Mouse (Mus musculus): Measurements from ENCODE around the gene Bicd2.

Gene Bicd2

GRCm38 (mm10) chr13:49324871-49325270 is 16.5 kb upstream of the Bicd2 start:
- in situ Hi-C loops (cut with MboI, MseI) = loop anchor here (25.0 kb wide), 1 partner anchor 788 kb away; no protein-coding TSS in a partner anchor

DNA sequence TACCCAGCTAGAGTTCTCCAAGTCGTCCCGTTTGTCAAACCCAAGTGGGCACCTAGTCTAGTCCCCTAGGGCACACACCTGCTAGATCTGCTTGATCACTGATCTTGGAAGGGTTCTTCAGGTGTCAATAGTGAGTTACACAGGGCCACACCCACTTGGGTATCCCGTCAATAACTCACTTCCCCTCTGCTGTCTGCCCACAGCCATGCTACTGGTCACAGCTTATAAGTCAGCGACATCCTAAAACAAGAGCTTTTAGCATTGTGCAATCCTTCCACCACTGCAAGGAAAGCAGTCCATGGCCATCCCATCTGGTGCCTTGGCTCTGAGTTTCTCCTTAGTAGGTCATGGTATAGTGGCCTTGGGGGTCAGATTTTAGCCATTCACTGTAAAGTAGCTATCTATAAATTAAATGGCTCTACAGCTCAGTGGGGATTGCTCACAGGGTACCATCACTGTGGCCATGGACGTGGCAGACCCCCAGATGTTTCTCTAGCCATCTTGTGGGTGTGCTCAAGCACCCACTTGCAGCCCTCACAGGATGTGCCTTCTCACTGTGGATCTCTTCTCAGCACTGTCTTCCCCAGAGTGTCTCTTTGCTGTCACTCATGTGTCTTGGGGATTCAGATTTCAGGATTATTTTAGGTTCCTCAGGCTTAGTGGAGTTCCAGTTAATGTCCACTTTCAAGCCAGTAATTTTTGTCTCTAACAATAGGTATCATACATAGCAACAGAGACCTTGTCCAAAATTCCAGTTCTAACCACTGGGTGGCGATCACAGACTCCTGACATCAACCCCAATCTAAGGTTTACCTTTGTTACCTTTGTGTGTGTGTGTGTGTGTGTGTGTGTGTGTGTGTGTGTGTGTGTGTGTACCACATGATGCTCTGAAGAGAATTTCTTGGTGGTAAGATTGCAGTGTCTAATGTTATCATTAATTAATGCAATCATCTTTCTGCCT is 14.9 kb upstream of the Bicd2 start:
- in situ Hi-C loops (cut with MboI, MseI) = loop anchor here (25.0 kb wide), 1 partner anchor 789 kb away; no protein-coding TSS in a partner anchor

GRCm38 (mm10) chr13:49328101-49328500 is 13.3 kb upstream of the Bicd2 start:
- in situ Hi-C loops (cut with MboI, MseI) = loop anchor here (25.0 kb wide), 1 partner anchor 791 kb away; no protein-coding TSS in a partner anchor

GRCm38 (mm10) chr13:49333250-49333649 is 8.1 kb upstream of the Bicd2 start:
- in situ Hi-C loops (cut with MboI, MseI) = loop anchor here (25.0 kb wide), 1 partner anchor 796 kb away; no protein-coding TSS in a partner anchor

- in situ Hi-C loops (cut with MboI, MseI) = loop anchor here (25.0 kb wide), 1 partner anchor 798 kb away; no protein-coding TSS in a partner anchor
Measured at GRCm38 (mm10) chr13:49335077-49335982, 6.1 kb upstream of the Bicd2 start.

GRCm38 (mm10) chr13:49338893-49339546 is 2.4 kb upstream of the Bicd2 start:
- in situ Hi-C loops (cut with MboI, MseI) = loop anchor here (25.0 kb wide), 1 partner anchor 802 kb away; no protein-coding TSS in a partner anchor

GRCm38 (mm10) chr13:49341831-49342722 is 692 bp downstream of the Bicd2 start:
- in situ Hi-C loops (cut with MboI, MseI) = loop anchor here (5.0 to 25.0 kb wide), 2 partner anchors 80 to 805 kb away; partner anchors contain the start of gene Ippk

DNA sequence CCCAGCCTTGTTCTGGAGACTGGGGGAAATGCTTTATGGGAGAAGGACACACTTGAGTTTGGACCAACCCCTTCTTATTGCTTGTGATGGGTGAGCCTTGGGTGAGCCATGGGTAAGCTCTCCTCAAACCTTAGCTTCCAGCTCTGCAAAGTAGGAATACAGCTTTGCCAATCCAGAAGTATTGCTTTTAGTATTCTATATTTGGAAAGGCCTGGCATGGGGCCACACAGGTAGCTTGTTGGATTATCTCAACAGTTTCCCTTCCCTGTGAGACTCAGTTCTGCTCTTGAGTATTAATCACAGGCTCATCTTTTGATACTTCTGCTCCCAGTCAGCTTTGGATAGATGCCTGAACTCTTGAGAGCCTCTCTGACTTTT is 1.3 kb downstream of the Bicd2 start:
- in situ Hi-C loops (cut with MboI, MseI) = loop anchor here (5.0 to 25.0 kb wide), 2 partner anchors 80 to 805 kb away; partner anchors contain the start of gene Ippk

- in situ Hi-C loops (cut with MboI, MseI) = loop anchor here (5.0 to 25.0 kb wide), 2 partner anchors 78 to 807 kb away; partner anchors contain the start of gene Ippk
Measured at GRCm38 (mm10) chr13:49344567-49344966, 3.2 kb downstream of the Bicd2 start.

DNA sequence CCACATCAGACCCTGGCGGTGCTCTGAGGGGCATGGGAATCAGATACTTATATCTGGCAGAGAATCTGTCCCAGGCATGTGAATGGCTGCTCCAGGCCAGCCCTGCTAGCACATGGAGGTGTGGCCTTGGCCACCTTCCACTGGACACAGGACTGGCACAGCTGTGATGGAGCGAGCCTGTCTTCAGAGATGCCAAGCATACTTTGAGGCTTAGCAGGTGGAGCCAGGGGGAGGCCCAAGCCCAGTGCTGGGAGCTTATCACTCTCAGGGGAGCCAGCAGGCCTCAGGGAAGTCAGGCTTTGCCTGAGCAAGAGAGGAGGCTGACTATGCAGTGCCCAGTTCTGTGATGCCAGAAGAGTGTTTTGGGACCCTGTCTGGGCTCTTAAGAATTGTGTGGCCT is 4.1 kb downstream of the Bicd2 start:
- in situ Hi-C loops (cut with MboI, MseI) = loop anchor here (25.0 kb wide), 1 partner anchor 808 kb away; no protein-coding TSS in a partner anchor

DNA sequence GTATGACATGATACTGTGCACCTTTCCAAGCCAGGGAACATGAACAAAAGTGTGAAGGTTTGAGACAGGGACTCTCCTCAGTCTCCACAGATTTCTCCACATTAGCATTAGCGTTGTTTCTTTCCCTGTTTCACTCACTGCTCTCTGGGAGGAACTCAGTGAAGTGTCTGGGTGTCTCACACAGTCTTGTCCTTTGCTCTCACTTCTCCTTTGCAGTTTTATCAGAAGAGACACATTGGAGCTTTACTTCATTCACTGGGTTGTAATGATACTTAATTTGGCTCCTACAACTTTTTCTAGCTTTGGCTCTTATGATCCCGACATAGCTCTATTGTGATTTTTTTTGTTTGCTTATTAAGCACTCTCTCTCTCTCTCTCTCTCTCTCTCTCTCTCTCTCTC is 7.1 kb downstream of the Bicd2 start:
- in situ Hi-C loops (cut with MboI, MseI) = loop anchor here (25.0 kb wide), 1 partner anchor 811 kb away; no protein-coding TSS in a partner anchor

DNA sequence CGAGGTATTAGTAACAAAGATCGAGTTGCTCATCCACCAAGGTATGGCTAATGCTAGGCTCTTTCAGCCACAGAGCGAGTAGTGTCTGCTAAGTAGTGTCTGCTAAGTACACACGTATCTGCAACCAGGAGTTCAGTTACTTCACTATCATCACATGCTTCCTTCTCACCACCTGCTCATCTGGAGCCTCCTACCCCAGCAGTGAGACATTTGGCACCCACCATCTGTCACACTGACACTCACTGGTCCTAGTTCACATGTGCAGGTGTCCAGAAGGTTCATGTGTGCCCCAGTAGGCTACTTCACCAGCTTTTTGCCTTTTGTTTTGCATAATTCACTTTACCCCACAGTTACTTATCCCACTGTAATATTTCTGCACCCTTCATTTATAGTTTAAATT is 8.0 kb downstream of the Bicd2 start:
- in situ Hi-C loops (cut with MboI, MseI) = loop anchor here (25.0 kb wide), 1 partner anchor 812 kb away; no protein-coding TSS in a partner anchor

DNA sequence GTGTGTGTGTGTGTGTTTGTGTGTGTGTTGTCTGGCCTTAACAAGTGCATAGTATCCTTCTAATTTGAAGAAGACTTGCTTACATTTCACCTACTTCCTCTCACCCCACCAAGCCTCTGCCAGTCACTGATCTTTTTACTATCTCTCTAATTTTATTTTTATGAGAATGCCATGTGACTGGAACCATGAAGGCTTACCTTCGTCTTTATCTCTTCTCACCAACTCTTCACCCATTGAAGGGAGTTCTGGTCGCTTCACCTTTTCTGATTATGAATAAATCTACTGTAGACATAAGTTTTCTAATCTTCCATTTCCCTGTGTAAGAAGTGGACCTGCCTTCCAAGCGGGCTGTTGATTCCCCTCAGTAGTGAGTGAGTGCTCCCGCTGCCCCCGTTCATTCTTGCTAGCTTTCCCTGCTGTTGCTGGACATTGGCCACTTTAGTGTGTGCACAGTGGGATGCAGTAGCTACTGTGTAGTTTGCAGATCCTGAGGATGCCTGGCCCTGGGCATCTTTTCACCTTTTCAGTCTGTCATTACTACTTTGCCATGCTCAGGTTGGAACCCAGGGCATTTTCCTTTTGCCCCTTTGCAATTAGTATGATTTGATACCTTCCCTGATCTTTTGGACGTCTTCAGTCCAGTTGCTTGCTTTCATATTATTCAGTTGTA is 8.6 kb downstream of the Bicd2 start:
- in situ Hi-C loops (cut with MboI, MseI) = loop anchor here (25.0 kb wide), 1 partner anchor 813 kb away; no protein-coding TSS in a partner anchor

GRCm38 (mm10) chr13:49352581-49353159 is 11.3 kb downstream of the Bicd2 start:
- in situ Hi-C loops (cut with MboI, MseI) = no loop called here

- in situ Hi-C loops (cut with MboI, MseI) = no loop called here
Measured at GRCm38 (mm10) chr13:49353422-49353821, 12.0 kb downstream of the Bicd2 start.

- in situ Hi-C loops (cut with MboI, MseI) = no loop called here
Measured at GRCm38 (mm10) chr13:49353991-49354507, 12.7 kb downstream of the Bicd2 start.

- in situ Hi-C loops (cut with MboI, MseI) = no loop called here
Measured at GRCm38 (mm10) chr13:49355461-49356061, 14.2 kb downstream of the Bicd2 start.

GRCm38 (mm10) chr13:49356090-49356489 is 14.7 kb downstream of the Bicd2 start:
- in situ Hi-C loops (cut with MboI, MseI) = no loop called here

Measured in T-helper 1 cell (primary cell).